Mouse (Mus musculus): ENCODE data around the gene Anxa3. TPM values are rescaled to one million over a fixed set of nuclear protein-coding genes. Genes with fewer than 3 reads are reported as not detected.

Gene Anxa3
- total RNA-seq, 4 experiments from 2014 or later = 15.7 to 30.5 (median 22.7) TPM

DNA sequence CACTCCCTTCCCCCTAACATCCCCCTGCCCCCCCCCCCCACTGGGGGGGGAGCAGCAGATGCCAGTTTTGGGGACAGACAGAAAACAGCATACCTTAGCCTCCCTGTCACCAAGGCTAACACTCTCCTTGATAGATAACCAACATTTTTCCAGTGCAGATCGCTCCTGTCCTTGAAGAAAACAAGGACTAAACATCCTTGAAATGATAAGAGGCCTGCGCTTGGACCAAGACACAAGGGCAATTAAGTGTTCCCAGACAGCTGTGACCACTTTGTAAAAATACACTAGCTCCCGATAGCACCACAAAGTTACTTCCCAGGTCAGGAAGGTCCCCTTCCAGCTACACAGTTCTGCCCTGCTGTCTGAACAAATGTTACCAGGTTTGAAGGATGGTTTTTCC, 55.2 kb downstream of the Anxa3 start:
- no peak for DNase-seq

DNA sequence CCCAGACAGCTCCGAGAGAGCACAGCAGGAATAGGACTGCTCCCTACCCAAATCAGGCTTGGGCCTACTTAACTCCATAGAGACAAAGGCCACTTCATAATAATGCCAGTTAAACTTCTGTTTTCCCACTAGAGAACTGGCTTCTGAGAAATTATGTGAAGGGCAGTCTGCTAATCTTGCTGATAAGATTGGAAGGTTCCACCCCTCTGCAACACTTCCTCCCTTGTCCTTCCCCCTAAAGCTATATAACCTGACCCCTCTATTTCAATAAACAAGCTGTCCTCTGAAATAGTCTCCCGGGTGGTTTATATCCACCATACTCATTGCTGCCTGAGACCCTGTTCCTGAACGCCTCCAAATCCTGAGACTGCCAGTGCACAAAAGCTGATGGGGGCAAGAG, 56.1 kb downstream of the Anxa3 start:
- no peak for DNase-seq

DNA sequence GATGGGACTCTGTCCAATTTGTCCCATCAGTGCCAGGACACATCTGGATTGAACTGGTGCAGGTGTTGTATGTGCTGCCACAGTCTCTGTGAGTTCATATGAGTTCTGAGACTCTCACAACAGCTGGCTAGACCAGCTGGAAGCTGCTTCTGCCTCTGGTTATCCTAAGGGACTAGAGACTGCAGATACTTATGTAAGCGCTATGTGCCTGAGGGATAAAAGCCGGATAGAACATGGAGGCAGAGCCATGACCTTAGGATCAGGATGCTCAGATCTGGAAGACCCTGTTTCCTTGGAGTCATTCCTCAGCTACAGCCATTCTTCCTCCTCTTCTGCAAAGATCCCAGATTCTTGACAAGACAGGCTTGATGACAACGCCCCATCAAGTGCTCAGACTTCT, 60.3 kb downstream of the Anxa3 start:
- DNase-seq = no peak

DNA sequence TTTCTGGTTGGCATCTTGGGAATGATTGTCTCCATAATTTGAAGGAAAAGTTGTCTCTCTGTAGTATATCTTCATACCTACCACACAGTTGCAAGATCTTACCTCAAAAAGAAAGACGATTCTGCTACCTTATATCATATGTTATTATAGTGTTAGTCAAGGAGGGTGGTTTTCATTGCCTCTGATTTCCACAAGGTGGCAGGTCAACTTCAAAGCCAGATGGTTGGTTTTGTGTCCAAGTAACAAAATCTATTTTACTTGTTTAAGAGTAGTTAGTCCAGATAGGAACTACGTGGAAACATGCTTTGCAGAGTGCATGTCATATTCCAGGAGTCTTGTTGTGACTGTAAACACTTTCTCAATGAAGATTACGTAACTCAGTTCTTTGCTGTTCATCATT, 61.2 kb downstream of the Anxa3 start:
- DNase-seq = no peak

DNA sequence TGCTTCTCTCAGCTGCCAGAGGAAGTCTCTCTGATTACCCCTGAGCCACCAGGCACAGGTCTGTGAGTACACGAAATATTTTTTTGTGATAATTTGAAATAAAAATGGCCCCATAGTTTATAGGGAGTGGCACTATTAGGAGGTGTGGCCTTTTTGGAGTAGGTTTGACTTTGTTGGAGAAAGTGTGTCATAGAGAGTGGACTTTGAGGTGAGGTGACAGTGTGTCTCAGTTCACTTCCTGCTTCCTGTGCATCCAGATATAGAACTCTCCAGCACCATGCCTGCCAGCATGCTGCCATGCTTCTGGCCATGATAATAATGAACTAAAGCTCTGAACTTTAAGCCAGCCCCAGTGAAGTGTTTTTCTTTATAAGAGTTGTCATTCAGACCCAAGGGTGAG, 66.8 kb downstream of the Anxa3 start:
- DNase-seq = no peak

DNA sequence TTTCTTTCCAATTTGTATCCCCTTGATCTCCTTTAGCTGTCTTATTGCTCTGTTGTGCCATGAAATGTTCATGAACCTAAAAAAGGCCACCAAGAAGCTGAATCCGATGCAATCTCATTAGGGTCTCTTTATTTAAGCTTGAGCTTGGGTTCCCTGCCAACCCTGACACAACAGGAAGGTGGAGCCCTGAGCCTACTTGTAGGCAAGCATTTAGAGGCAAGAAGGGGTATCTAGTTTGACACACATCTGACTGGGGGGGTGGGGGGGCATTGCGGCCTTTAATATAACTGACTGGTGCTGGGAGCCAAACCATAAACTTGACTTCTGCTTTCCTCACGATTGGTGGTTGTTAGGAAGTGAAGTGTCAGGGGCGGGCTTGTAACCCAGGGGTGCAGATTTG, 74.0 kb downstream of the Anxa3 start:
- DNase-seq = no peak

DNA sequence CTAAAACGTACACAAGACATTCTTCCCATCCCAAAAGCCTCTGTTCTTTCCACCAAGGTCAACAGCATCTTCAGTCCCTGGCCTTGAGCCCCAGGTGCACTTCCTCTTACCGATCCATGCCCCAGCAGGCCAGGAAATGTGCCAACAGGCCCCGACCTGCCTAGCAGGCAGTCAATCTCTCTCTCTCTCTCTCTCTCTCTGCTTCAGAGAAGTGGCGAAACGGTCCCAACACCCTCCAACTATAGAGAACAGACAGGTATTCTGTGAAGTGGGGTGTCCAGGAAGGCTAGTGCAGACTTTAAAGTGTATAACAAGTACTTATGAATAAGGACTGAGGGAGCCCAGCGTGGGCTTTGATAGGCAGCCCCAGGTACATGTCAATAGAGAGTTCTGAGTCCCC, 75.8 kb downstream of the Anxa3 start:
- DNase-seq = no peak

DNA sequence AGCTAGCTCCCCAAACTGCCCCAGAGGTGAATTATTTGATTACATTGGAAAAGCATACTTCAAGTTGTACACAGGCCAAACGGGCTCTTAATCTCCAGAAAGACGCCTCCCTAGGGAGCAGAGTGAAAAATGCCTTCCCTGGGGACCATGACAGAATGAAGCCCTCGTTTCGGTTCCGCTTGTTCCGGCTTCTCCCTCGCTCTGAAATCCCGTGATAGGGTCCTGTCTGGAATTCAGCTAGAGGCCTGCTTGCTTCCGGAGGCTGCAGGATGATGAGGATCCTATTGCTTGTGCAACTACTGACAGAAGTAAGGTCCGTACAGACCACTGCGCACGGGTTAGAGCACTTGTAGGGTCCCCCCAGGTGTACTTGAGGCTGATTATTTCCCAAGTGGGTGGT, 77.9 kb downstream of the Anxa3 start:
- no peak for DNase-seq

DNA sequence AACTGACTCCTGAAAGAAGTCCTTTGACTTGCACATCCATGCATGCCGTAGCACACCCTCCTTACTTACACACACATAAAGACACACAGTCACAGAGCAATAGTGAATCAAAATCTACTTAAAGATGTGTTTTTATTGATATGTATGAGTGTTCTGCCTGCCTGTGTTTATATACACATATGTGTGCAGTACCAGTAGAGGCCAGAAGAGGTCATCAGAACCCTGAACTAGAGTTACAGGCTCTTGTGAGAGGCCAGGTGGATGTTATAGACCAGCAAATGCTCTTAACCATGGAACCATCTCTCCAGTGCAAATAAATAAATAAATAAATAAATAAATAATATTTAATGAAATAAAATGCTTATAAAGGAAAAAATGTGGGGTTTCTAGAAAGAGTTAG, 85.0 kb downstream of the Anxa3 start:
- no peak for DNase-seq

DNA sequence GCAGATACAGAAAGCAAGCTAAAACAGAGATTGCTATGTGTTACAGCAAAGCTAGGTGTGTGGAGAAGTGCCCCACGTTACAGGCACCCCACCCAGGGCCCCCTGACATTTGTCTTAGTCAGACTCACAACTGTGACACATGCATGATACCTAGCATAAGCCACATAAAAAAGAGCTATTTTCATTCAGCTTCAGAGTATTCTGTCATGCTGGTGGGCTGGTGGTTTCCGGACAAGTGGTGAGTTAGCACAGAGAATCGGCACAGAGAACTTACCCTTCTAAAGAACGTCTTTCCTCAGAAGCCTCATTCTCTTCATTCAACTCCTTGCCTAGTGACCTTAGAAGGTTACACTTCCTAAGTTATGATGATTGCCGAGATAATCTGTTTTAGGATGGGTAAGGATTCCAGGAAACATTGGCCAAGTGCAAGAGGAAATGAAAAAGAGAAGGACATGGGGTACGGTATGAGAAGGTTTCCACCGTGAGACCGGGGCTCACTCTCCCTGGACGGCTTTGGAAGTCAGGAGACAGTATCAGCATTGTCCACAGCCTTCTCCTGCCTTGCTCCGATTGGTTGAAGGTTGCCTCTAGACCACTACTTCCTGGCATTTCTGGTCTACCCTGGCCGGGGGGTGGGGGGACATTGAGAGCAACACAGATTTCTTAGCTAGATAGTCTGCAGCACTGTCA, 85.9 kb downstream of the Anxa3 start:
- no peak for DNase-seq

DNA sequence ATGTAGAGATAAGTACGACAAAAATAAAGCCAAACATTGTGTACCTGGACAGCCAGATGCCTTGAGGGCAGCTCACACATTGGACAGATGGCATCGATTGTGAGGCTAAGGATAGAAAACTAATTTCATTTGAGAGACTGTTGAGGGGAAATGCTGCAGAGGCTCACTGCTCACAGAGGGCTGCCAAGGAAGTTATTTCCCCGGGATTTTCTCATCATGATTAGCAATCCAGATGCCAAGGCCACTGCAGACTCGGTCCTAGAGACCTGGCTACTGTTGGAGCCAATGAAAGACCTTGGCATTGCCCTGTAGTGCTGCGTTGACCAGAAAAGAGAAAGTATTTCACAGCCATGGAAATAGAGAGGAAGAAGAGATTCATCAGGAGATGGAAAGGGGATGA, 87.1 kb downstream of the Anxa3 start:
- DNase-seq = peak; percentile 47

DNA sequence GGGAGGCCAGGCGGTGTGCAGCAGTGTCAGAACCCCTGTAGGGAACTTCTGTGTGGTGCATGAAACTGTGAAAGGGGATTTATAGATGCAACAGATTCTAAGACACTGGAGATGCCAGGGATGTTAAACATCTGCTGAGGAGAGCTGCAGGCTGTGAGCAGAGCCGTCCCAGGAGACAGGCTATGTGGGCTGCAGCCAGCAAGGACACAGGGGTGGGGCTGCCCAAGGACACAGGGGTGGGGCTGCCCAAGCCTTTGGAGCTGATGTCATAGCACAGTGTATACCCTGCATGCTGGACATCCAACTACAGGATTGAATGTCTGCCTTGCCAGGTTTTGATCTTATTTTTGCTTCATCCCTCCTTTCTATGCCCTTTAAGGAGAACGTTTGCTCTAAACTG, 88.0 kb downstream of the Anxa3 start:
- peak; percentile 23 for DNase-seq

DNA sequence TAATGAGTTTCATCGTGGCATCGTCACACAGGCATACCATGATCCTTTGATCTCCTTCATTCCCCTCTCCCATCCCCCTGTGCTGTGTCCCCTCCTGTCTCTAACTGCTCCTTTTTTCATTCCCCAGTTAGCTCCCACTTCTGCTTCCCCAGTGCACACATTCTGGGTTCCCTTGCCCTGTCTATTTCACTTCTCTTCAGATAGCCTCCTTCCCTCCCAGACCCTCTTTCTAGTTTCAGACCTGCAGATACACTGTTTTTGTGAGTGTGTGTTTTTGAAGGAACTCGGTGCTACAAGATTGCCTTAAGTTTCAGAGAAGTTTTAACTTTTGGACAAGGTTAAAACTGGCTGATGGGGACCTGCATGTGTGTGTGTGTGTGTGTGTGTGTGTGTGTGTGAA, 88.5 kb downstream of the Anxa3 start:
- DNase-seq = no peak

DNA sequence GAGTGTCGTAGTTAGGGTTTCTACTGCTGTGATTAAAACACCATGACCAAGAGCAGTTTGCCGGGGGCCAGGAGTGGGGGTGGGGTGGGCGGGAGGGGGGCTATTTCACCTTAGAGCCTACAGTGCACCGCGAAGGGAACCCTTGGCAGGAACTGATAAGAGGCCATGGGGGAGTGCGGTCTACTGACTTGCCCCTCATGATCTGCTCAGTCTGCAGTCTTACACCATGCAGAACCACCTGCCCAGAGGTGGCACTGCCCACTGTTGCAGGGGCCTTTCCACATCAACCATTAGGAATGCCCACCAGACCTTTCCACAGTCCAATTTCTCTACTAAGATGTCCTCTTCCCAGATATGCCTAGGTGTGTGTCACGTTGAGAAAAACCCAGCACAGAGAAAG, 92.1 kb downstream of the Anxa3 start:
- no peak for DNase-seq

DNA sequence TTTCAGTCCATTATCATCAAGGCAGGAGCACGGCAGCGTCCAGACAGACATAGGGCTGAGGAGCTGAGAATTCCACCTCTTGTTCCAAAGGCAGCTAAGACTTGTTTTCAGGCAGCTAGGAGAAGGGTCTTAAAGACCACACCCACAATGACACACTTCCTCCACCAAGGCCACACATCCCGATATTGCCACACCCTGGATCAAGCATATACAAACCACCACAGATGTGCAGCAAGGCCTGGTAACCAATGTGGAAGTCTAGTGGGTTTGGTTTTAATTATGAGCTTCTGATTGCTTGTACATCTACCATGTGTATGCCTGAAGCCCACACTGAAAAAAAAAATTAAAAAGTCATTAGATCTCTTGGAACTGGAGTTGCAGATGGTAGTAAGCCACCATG, 95.3 kb downstream of the Anxa3 start:
- no peak for DNase-seq

DNA sequence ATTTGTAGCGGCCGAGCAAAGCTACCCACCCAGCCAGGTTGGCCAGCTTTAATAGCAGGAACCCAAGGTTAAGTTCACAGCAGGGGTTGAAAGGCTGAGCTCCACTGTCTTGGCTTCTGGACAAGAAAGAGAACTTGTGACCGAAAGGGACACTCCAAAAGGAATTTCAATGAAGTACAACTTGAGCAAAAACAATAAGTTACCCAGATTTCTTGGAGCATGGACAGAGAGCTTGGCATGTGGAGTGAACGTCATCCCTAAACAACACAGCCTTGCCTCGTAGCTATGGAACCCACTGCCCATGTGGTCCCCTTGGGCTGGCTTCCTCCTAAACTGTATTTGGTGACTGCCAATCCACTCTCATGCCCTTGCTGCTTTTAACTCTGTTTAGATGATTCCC, 97.2 kb downstream of the Anxa3 start:
- DNase-seq = no peak

Other genes with a start within 250 kb of the Anxa3 start
- 10 to 100 TPM; 21.9 to 35.4 (median 29.1) TPM for gene Bmp2k, start 204.3 kb downstream of the Anxa3 start, total RNA-seq (2022)